Mouse (Mus musculus): ENCODE measurements around the gene Slc15a2. TPM values are rescaled to one million over a fixed set of nuclear protein-coding genes. Genes with fewer than 3 reads are reported as not detected.

Slc15a2 gene
- 16.8 to 100 TPM (median 29.4 TPM) in 4 replicates for total RNA-seq (2023)

GRCm38 (mm10) chr16:36784594-36785313 lies at the start of gene Slc15a2:
TSS of gene Slc15a2 (minus strand) at chr16:36784962.

GRCm38 (mm10) chr16:36828054-36828786 lies 43.5 kb upstream of the Slc15a2 start, which contains the start of gene Iqcb1:
TSS of gene Iqcb1 (plus strand) at chr16:36828385.

Other genes with a start within 250 kb of the Slc15a2 start
- not detected in 4 replicates for gene Casr, start 222.8 kb downstream of the Slc15a2 start, total RNA-seq (2023)
- 165 to 192 TPM (median 175 TPM) in 4 replicates for gene Cd86, start 118.9 kb downstream of the Slc15a2 start, total RNA-seq (2023)
- 20.1 to 24.4 TPM (median 22.1 TPM) in 4 replicates for gene Ildr1, start 91.0 kb downstream of the Slc15a2 start, total RNA-seq (2023)
- 84.7 to 126 TPM (median 104 TPM) in 4 replicates for gene Iqcb1, start 43.4 kb upstream of the Slc15a2 start, total RNA-seq (2023)
- gene Eaf2, start 90.0 kb upstream of the Slc15a2 start, total RNA-seq (2023), result 8.1 to 12.0 TPM (median 10.4 TPM) in 4 replicates
- gene Golgb1, start 90.2 kb upstream of the Slc15a2 start, total RNA-seq (2023), result 34.5 to 47.8 TPM (median 38.9 TPM) in 4 replicates
- gene Hcls1, start 150.0 kb upstream of the Slc15a2 start, total RNA-seq (2023), result 334 to 359 TPM (median 340 TPM) in 4 replicates
- 0.18 to 2.3 TPM (median 0.69 TPM) in 4 replicates for gene Fbxo40, start 205.5 kb upstream of the Slc15a2 start, total RNA-seq (2023)
- gene Polq, start 226.8 kb upstream of the Slc15a2 start, total RNA-seq (2023), result 5.2 to 8.0 TPM (median 5.8 TPM) in 4 replicates

All from B cell, adult 62 days (primary cell).